In the genomic region with DNA sequence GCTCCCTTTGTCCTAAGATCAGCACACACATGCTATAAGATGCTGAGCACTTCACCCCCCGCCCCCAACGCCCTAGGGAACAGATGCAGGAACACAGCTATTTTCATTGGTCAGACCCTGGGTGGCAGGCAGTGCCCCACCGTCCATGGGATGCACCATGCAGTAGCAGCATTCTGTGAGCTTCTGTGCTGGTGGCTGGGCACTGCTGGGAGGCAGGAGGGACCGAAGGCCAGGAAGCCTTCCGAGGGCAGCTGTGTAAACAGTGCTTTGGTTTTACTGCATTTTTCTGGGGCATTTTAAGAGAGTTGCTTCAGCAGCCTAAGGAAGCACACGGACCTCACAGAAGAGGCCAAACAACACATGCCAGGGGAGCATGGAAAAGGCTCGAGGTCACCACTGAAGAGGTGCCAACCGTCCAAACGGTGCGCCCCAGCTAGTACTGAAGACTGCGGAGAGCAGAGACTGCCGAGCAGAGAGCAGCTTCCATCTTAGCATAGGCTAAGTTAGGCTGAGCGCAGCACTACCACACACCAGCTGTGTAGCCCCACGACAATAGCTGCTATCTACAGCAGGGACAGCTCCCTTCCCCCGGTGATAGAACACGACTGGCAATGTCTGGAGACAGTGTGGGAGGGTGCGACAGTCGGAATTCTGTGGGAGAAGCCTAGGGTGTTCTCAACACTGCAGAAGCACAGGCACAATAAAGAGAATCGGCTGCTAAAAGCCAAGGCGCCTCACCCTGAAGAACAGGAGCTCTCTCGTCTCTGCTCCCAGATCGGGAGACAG, we compare ENCODE assay signal across 8 mouse cellular contexts. TPM values are rescaled to one million over a fixed set of nuclear protein-coding genes. Genes with fewer than 3 reads are reported as not detected.
DNase-seq lines count a peak whose midpoint lies in the region; ATAC-seq and TF ChIP-seq lines count a peak whose summit lies in the region.
"Had no signal": no experiment of that assay in that cellular context is flagged by ENCODE, and none has a peak within 500 bp of the region (broad histone marks: within the 10 kb centered on the region; RNA-seq: fewer than 3 reads in every experiment).

No protein-coding gene starts in this region.

- H3K9me3 ChIP-seq in kidney, postnatal 0 days (replicated peaks; ENCODE audit: low read length), result no peaks in the 10 kb centered on the region

- TF ChIP-seq CTCF in kidney, postnatal 0 days (IDR thresholded peaks at IDR 0.05; ENCODE audit: low read depth), result no peak
- TF ChIP-seq CTCF in kidney, adult 2 months (conservative IDR thresholded peaks at IDR 0.05; ENCODE audit: insufficient read depth, insufficient read length, low read depth, low read length), result no peak
- no peak for TF ChIP-seq CTCF in cortical plate, adult 2 months (IDR thresholded peaks at IDR 0.05; ENCODE audit: extremely low read depth, insufficient read depth, low read length)

- H3K36me3 ChIP-seq in kidney, postnatal 0 days (ENCODE audit: insufficient read depth, low read length), result peaks cover 97% of the 10 kb centered on the region
- peaks cover 4% of the 10 kb centered on the region; the same call in 1 of the 2 replicates for H3K36me3 ChIP-seq in kidney, adult 2 months (ENCODE audit: control insufficient read depth, insufficient read depth, low read length)

- WGBS in kidney, postnatal 0 days, result 45% methylated on average over 22 of the region's 22 CpGs
- 56% methylated on average over 22 of the region's 22 CpGs for WGBS in kidney, adult 2 months

- H3K4me1 ChIP-seq in kidney, postnatal 0 days (replicated peaks; ENCODE audit: insufficient read depth, low read length), result no peaks in the 10 kb centered on the region
- H3K4me1 ChIP-seq in kidney, adult 2 months (ENCODE audit: control insufficient read depth, insufficient read depth, low read length), result no peaks in the 10 kb centered on the region
- H3K4me1 ChIP-seq in cortical plate, adult 2 months (ENCODE audit: control insufficient read depth, insufficient read depth, low read length), result peaks cover 8% of the 10 kb centered on the region

- peak overlapping the region; percentile 27; the same call in 1 of the 2 replicates for H3K27ac ChIP-seq in kidney, postnatal 0 days
- no peak overlapping the region for H3K27ac ChIP-seq in kidney, adult 2 months (ENCODE audit: insufficient read depth, low read depth, low read length)
- H3K27ac ChIP-seq in cortical plate, adult 2 months (ENCODE audit: insufficient read depth, low read length), result peak overlapping the region; percentile 76

- ATAC-seq in kidney, postnatal 0 days (replicated peaks; ENCODE audit: low FRiP score, low read depth), result 0 out of 2 replicates have a peak, but pooled peaks have one; percentile 36

- TF ChIP-seq POLR2A in kidney, adult 2 months (IDR thresholded peaks at IDR 0.05; ENCODE audit: low read depth, low read length), result no peak
- peak; percentile 70 for TF ChIP-seq POLR2A in cortical plate, adult 2 months (IDR thresholded peaks at IDR 0.05; ENCODE audit: extremely low read depth, insufficient read depth, low read length)

- peak; percentile 56 for DNase-seq in kidney, postnatal 0 days (ENCODE audit: low spot score)
- DNase-seq in kidney, adult 2 months, result no peak
- peak; percentile 42 to 73 for DNase-seq in frontal cortex, postnatal 10 days (ENCODE audit: low spot score in 2 of 2)
- DNase-seq in mesoderm, embryonic 11.5 days (ENCODE audit: low read depth, low spot score), result peak; percentile 37
- no peak for DNase-seq in urinary bladder, adult 18-20 months (ENCODE audit: low spot score in 2 of 2)
- no peak for DNase-seq in urinary bladder, postnatal 10 days (ENCODE audit: low spot score)

- no peak overlapping the region for H3K4me3 ChIP-seq in kidney, postnatal 0 days (replicated peaks; ENCODE audit: low read depth, low read length)
- no peak overlapping the region for H3K4me3 ChIP-seq in kidney, adult 2 months (ENCODE audit: insufficient read depth, low read depth, low read length)
- H3K4me3 ChIP-seq in cortical plate, adult 2 months (ENCODE audit: insufficient read depth, low read length), result no peak overlapping the region

- H3K27me3 ChIP-seq in kidney, postnatal 0 days (ENCODE audit: insufficient read depth, low read length), result no peaks in the 10 kb centered on the region
- no peaks in the 10 kb centered on the region for H3K27me3 ChIP-seq in kidney, adult 2 months (replicated peaks; ENCODE audit: control insufficient read depth, insufficient read depth, low read length)

- no peak overlapping the region for H3K9ac ChIP-seq in kidney, postnatal 0 days (ENCODE audit: low read depth, low read length)

- no peak overlapping the region for H3K4me2 ChIP-seq in kidney, postnatal 0 days (ENCODE audit: low read length)

RNA-seq across cellular contexts. Expression of a gene that starts 27.4 kb away (rescaled TPM):
- not detected in 2 replicates for polyA plus RNA-seq in kidney, postnatal 0 days (2015; fragmentation: Nextera tagmentation; extraction: Ambion mirVana)
- 0.03 and 0.06 TPM in 2 replicates for polyA plus RNA-seq in kidney, adult 2 months (2012; rRNA removed)
- 4.8 and 6.2 TPM in 2 replicates for polyA plus RNA-seq in cortical plate, adult 2 months (2012; rRNA removed)

RNA-seq across cellular contexts. Expression of a gene that starts 55.4 kb away (rescaled TPM):
- 0.14 and 0.15 TPM in 2 replicates for polyA plus RNA-seq in kidney, postnatal 0 days (2015; fragmentation: Nextera tagmentation; extraction: Ambion mirVana)
- 2.1 and 2.8 TPM in 2 replicates for polyA plus RNA-seq in kidney, adult 2 months (2012; rRNA removed)
- polyA plus RNA-seq in cortical plate, adult 2 months (2012; rRNA removed), result 0.62 and 0.69 TPM in 2 replicates
- polyA plus RNA-seq: liver, embryonic 16.5 days had no signal

RNA-seq across cellular contexts. Expression of a gene that starts 57.7 kb away (rescaled TPM):
- 52.9 and 57.2 TPM in 2 replicates for polyA plus RNA-seq in kidney, postnatal 0 days (2015; fragmentation: Nextera tagmentation; extraction: Ambion mirVana)
- 57.7 and 64.1 TPM in 2 replicates for polyA plus RNA-seq in kidney, adult 2 months (2012; rRNA removed)
- 32.6 and 34.2 TPM in 2 replicates for polyA plus RNA-seq in cortical plate, adult 2 months (2012; rRNA removed)

Comparison
In these comparisons a context has a peak if more than half of its experiments do, and no peak if none do; other contexts are left out.
1. DNase-seq: peak in kidney, postnatal 0 days (single experiment), frontal cortex, postnatal 10 days (2 of 2) and mesoderm, embryonic 11.5 days (single experiment); none in kidney, adult 2 months (single experiment), urinary bladder, adult 18-20 months (0 of 2) and urinary bladder, postnatal 10 days (single experiment).